Mouse (Mus musculus) WW6 (cell line): Measurements from ENCODE around the gene Hoxa10.

Experiments used
- DNase-seq: peaks from one replicate; pipeline ENCODE4 v3.0.0-alpha.2; 2013; ENCODE audit warnings: low read depth, low spot score

The Hoxa10 gene

DNA sequence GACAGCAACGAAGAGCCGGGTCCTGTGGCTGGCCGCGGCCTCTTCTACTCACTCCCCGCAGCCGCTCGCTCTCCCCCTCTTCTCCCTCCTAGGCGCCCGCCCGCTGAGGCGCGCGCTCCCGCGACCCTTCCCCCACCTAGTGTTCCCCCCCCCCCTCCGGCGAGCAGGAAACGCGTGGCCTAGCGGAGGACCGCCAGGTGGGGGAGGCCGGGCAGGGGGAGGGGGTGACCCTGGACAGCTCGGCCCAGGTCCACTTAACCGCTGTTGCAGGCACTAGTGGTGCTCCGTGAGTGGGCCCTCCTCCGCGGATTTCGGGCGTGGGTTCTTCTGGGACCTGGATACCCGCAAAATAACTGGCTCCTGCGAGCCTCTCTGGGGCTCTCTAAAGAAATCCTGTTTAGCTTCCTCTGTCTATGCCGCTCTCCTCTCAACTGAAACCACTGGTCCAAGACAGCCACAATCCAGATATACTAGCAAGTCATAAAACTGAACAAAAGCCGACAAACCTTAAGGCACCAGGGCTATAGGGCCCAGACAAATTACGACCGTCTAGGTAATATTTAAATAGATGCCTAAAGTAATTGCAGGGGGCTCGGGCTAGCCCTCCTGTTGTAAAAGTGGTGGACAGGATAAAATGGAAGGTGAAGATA, 10.0 kb downstream of the Hoxa10 start, which contains the start of gene Hoxa9:
Gene Hoxa9, minus strand, starts transcription at position 574 of the 650 bp plus-strand sequence.
- DNase-seq = no peak

DNA sequence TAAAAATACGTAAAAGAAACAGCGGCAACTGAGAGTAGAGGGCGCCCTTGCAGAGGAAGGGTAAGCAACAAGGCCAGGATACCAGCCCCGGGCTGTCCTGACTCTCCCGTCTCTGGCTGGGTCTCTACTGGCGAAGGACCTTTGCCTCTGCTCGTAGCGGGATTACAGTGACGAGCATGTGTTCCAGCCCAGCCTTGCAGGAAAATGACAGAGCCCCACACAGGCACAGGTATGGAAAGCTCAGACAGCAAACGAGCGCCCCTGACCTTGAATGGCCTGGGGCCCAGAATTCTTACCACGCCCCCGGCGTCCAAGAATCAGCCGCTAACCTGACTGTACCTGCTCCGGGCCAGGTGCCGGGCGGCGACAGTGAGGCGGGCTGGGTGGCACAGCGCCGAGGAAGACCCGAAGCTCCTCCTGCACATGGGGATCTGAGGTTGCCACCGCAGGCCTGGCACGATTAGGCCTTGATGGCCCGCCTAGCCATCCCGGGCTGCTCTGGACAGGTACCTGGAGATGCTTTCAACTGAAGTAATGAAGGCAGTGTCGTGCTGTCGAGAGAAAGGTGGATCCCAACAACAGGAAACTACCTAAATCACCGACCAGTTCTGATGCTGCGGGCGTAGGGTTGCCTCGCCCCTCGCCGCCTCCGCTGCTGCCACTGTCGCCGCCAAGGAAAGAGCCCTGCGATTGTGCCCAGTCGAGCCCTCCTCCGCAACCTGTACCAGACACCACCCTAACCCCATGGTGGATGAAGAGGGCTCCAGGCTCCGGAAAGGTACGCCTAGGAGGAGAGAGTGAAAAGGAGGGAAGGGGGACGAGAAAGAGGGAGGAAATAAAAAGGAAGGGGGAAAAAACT, 10.9 kb downstream of the Hoxa10 start:
- DNase-seq = no peak

DNA sequence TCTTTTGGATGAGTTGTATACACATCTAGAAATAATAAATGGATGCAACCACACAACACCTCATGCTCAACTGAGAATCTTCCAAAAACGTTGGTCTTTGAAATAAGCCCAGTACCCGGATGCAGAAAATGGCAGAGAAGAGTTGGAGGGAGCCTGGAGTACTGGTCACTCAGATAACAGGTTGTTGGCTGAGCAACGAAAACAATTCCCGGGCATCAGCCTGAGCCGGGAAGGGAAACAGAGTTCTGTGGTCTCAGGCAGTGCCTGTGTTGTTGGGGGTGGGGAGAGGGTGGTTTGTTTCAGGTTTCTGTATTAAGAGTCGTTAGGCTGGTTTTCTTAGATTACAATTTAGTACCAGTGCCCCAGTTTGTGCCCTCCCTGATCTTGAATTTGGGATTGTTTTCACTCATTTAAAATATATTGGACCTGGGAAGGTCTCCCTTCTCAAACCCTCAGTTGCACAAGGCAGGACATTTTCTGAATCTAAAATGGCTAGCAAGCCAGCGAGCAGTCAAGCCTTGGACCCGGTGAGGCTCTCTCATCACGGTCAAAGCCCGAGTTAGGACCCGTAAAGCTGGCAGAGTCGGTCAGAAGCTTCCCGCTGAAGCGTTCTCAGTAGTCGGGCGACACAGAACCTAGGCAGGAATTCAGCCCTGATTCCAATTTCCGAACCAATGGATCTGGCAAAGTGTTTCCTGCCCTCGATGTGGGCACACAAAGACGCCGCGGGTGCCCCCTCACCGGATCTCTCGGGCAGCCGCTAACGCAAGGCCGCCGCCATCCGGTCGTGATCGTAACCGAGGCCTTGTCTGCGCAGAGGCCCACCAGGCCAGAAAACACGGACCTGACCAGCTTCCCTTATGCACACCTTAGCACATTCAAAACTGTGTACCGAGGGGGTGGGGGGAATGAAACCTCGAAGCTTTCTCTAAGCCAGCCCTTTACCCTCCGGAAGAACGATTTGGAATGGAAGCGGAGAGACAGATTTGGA, 11.9 kb downstream of the Hoxa10 start:
- no peak for DNase-seq

DNA sequence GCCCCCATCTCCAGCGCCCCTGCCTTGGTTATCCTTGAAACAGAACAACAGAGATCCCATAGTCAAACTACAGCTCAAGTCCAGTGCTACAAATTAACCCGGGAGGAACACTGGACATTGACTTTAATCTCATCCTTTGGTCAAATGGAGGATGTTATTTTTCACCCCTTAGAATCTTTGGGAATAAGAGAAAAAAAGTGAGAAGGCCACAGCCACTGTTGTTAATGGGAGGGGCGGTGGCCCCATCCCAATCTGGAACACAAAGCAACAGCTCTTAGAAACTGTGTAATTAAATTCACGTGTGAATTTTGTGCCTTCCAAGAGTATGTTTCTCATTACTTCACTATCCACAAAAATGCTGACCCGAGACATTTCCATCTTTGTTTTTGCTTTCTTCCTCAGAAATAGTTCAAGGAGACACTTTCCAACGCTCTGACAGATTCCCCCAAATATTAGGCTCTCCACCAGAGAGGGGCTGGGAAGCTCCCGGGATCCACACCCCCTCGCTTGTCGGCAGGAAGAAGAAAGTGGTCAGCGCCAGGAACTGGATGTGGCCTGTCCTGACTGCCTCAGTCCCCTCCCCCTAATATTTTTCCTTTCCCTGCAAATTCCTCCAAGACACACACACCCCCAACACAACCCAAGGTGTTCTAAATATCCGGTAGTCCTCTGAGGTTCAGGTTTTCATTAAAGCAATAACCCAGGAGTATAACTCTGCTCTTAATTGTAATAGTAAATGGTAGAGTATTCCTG, 13.0 kb downstream of the Hoxa10 start:
- DNase-seq = no peak

DNA sequence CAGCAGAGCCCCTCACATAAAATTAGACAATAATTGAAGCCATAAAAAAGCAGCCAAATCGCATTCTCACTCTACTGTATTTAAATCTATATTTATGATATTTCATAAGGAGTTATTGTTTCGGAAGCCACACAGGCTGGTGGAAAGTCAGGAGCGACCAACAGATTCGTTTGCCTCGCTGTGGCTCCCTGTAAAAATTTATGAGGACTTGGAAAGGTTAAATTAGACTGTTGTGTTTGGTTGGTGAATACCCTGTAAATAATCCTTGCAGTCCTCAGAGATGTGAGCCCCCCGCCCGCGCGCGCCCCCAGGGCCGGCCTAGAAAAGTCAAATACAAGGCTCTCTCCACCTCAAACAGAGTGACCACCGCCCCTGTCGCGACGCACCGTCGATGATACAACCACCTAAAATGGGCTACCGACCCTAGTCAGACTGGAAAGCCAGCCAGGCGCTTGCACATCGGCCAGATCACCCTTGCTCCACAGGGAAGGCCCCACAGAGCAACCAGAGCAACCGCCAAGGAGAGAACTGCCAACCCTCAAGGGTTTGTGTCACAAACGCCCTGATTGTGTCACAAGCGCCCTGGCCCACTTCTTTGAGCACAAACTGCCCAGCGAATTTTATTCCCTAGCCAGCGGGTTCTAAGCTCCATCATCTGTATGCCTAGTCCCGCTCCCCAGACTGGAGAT, 13.9 kb downstream of the Hoxa10 start:
- no peak for DNase-seq

GRCm38 (mm10) chr6:52225612-52226568, 14.8 kb downstream of the Hoxa10 start:
- DNase-seq = no peak

DNA sequence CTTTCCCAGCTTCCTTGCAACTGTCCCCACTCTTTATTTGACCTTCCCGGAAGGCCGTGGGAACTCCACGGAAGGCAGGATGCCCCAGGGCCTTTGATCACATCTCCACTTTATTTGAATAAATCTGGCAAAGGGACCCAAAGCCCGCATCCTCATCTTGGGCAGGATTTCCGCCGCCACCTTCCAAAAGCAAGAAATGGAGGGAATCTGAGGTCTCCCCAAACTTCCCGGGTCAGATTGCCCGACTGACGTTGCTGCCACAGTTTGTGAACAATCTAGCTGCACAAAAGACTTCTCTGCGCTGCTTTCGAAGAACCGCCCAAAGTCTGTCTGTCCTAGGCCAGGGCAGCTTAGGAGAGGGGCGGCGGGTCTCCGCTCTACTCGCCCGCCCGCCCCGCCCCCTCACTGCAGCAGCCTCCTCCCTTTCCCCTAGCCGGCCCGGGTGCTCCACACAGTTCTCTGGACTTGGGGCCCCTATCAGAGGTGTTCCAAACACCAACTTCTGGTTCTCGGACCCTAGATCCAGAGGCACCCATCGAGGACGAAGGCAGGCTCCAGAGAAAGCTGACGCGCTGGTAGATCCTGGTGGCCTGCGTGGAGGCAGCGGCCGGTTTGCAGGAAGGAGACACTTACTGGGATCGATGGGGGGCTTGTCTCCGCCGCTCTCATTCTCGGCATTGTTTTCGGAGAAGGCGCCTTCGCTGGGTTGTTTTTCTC, 15.6 kb downstream of the Hoxa10 start:
- no peak for DNase-seq

- DNase-seq = no peak
Observed at GRCm38 (mm10) chr6:52223939-52224760, 16.5 kb downstream of the Hoxa10 start.

- DNase-seq = no peak
Observed at GRCm38 (mm10) chr6:52222729-52223128, 17.9 kb downstream of the Hoxa10 start.

DNA sequence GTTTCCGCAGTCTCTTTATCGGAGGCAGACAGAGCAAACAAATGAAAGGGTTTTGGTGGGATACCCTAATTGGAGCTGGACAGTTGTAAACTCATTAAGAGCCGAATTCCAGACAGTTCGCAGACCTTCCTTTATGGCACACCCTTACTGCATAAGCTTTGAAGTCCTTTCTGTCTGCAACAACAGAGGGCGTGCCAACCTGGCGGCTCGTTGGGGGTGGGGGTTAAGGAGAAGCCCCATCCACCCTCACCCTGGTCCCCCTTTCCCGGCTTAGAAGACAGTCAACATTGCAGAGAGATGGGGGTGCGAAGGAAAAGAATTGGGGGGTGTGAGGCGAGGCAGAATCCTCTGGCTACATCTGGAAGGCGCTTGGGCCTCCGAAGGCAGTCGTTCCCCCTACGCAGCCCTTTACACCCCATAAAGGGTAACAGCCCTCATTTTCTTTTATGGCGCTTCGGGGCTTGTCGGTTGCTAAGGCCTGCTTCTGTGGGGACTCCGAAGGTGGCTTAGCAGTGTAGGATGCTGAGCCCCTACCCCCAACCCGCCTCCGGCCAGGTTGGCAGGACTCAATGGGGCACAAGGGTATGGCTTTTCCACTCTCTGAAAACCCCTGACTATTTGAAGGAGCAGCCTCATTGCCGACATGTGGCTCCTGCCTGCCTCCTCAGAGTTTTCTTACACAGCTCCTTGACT, 18.5 kb downstream of the Hoxa10 start:
- no peak for DNase-seq

- peak; percentile 84 for DNase-seq
Observed at GRCm38 (mm10) chr6:52221337-52221992, 19.2 kb downstream of the Hoxa10 start, which contains the start of gene Hoxa7. Gene Hoxa7 (minus strand): TSS chr6:52221854.

- DNase-seq = no peak
Observed at GRCm38 (mm10) chr6:52220865-52221310, 19.8 kb downstream of the Hoxa10 start.

- DNase-seq = no peak
Observed at GRCm38 (mm10) chr6:52220003-52220864, 20.4 kb downstream of the Hoxa10 start.

GRCm38 (mm10) chr6:52219234-52219942, 21.3 kb downstream of the Hoxa10 start:
- no peak for DNase-seq
